In the genomic region with DNA sequence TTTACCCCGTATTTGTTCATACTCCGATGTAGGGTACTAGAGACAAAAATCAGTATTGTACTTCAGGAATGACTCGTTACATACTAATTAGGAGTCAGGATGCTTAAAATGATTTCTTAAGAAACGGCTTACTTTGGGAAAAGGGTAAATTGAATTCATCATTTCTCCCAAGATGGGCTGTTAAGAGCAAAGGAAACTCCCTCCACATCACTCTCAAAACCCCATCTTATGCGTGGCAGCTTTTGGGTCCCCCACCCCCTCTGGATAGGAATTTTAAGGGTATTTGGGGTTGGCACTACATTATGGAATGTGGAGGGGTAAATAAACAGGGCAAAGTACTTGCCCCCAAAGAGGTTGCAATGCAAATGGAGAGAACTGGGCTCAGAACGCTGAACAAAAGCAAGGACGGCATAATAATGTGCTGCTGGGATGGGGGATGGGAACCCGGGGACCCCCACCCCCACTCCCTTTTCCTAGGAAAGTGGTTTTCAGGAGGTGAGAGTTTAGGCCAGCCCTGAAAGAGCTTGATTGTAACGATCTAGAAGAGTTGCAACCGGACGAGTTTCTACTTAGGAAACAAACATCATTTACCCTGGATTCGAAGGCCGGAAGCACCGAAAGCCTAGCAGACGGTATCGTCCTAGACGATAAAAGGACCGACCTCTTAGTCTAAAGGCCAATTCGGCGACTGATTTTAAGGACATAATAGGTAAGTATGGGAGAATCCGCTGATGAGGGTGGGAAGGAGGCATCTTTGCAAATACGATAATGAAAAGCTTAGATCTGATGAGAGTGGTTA, we compare ENCODE assay signal across 10 mouse cellular contexts. TPM values are rescaled to one million over a fixed set of nuclear protein-coding genes. Genes with fewer than 3 reads are reported as not detected.
DNase-seq lines count a peak whose midpoint lies in the region; ATAC-seq and TF ChIP-seq lines count a peak whose summit lies in the region.
"Had no signal": no experiment of that assay in that cellular context is flagged by ENCODE, and none has a peak within 500 bp of the region (broad histone marks: within the 10 kb centered on the region; RNA-seq: fewer than 3 reads in every experiment).

Gene Usp44, plus strand, starts transcription at position 625 of the 799 bp plus-strand sequence.

- no peak within 1 kb of the TSS for H3K4me2 ChIP-seq in midbrain, postnatal 0 days (ENCODE audit: low read depth, low read length, poor library complexity, severe bottlenecking)
- H3K4me2 ChIP-seq in intestine, embryonic 16.5 days (ENCODE audit: low read depth, low read length), result peak within 1 kb of the TSS; percentile 32; the same call in 1 of the 2 replicates
- H3K4me2 ChIP-seq in stomach, embryonic 14.5 days (replicated peaks; ENCODE audit: low read depth, low read length), result peak within 1 kb of the TSS; percentile 16; the same call in 1 of the 2 replicates

- intact Hi-C loops in gastrocnemius, adult 2 months (cut with DNase I), result no loop called here
- intact Hi-C loops in gastrocnemius, postnatal 14 days (cut with DNase I; ENCODE audit: low total_unique reads), result no loop called here

- DNase-seq in gastrocnemius, adult 2 months, result no peak
- no peak for DNase-seq in gastrocnemius, postnatal 14 days
- DNase-seq in midbrain, embryonic 10.5 days (ENCODE audit: low spot score), result peak; percentile 45
- DNase-seq in midbrain, postnatal 0 days (ENCODE audit: low spot score), result no peak
- no peak for DNase-seq in urinary bladder, postnatal 14 days (ENCODE audit: low spot score)
- DNase-seq: kidney, postnatal 25 days had no signal

- 6% methylated on average over 22 of the region's 22 CpGs for WGBS in midbrain, embryonic 10.5 days
- 21% methylated on average over 22 of the region's 22 CpGs for WGBS in midbrain, postnatal 0 days
- 11% methylated on average over 22 of the region's 22 CpGs for WGBS in intestine, embryonic 16.5 days
- WGBS in stomach, embryonic 14.5 days, result 8% methylated on average over 22 of the region's 22 CpGs

- H3K9me3 ChIP-seq in midbrain, embryonic 10.5 days (replicated peaks), result no peaks in the 10 kb centered on the region
- H3K9me3 ChIP-seq in midbrain, postnatal 0 days (ENCODE audit: low read length), result no peaks in the 10 kb centered on the region
- H3K9me3 ChIP-seq in intestine, embryonic 16.5 days (ENCODE audit: control insufficient read depth, low read length), result no peaks in the 10 kb centered on the region
- H3K9me3 ChIP-seq in stomach, embryonic 14.5 days (ENCODE audit: control insufficient read depth, low read depth, low read length), result no peaks in the 10 kb centered on the region

- TF ChIP-seq CTCF in gastrocnemius, adult 2 months (IDR thresholded peaks at IDR 0.05), result no peak
- TF ChIP-seq CTCF in midbrain, postnatal 0 days (IDR thresholded peaks at IDR 0.05), result no peak

- H3K9ac ChIP-seq in midbrain, postnatal 0 days (replicated peaks; ENCODE audit: low read length, poor library complexity, severe bottlenecking), result no peak within 1 kb of the TSS
- no peak within 1 kb of the TSS for H3K9ac ChIP-seq in intestine, embryonic 16.5 days (ENCODE audit: low read depth, low read length)
- H3K9ac ChIP-seq in stomach, embryonic 14.5 days (replicated peaks; ENCODE audit: low read depth, low read length), result no peak within 1 kb of the TSS

- 0 out of 2 replicates have a peak within 1 kb of the TSS, but pooled peaks have one; percentile 11 for H3K4me3 ChIP-seq in gastrocnemius, adult 2 months
- H3K4me3 ChIP-seq in midbrain, embryonic 10.5 days, result peak within 1 kb of the TSS; percentile 47
- no peak within 1 kb of the TSS for H3K4me3 ChIP-seq in midbrain, postnatal 0 days (ENCODE audit: low read depth, low read length)
- H3K4me3 ChIP-seq in intestine, embryonic 16.5 days (ENCODE audit: low read length), result peak within 1 kb of the TSS; percentile 19
- H3K4me3 ChIP-seq in stomach, embryonic 14.5 days (ENCODE audit: low read depth, low read length), result no peak within 1 kb of the TSS; the same call in 1 of the 2 replicates

- H3K27me3 ChIP-seq in midbrain, embryonic 10.5 days (ENCODE audit: low read depth, poor library complexity, severe bottlenecking), result peaks cover 60% of the 10 kb centered on the region
- peaks cover 19% of the 10 kb centered on the region for H3K27me3 ChIP-seq in midbrain, postnatal 0 days (ENCODE audit: insufficient read depth, low read length)
- H3K27me3 ChIP-seq in intestine, embryonic 16.5 days (replicated peaks; ENCODE audit: control insufficient read depth, insufficient read depth, low read length), result peaks cover 44% of the 10 kb centered on the region
- H3K27me3 ChIP-seq in stomach, embryonic 14.5 days (ENCODE audit: control insufficient read depth, insufficient read depth, low read length), result peaks cover 24% of the 10 kb centered on the region

- H3K4me1 ChIP-seq in midbrain, embryonic 10.5 days, result peaks cover 44% of the 10 kb centered on the region
- H3K4me1 ChIP-seq in midbrain, postnatal 0 days (ENCODE audit: insufficient read depth, low read length), result peaks cover 12% of the 10 kb centered on the region
- H3K4me1 ChIP-seq in intestine, embryonic 16.5 days (ENCODE audit: control insufficient read depth, insufficient read depth, low read length), result peaks cover 13% of the 10 kb centered on the region
- H3K4me1 ChIP-seq in stomach, embryonic 14.5 days (ENCODE audit: control insufficient read depth, insufficient read depth, low read length), result no peaks in the 10 kb centered on the region

- ATAC-seq in midbrain, postnatal 0 days (ENCODE audit: low FRiP score), result no peak
- no peak for ATAC-seq in intestine, embryonic 16.5 days
- ATAC-seq in stomach, embryonic 14.5 days (ENCODE audit: insufficient number of reproducible peaks, insufficient read depth, low FRiP score, low read depth), result no peak
- no peak for ATAC-seq in cerebellum, adult (ENCODE audit: insufficient number of reproducible peaks, low FRiP score, low TSS enrichment)

- no peaks in the 10 kb centered on the region for H3K36me3 ChIP-seq in midbrain, embryonic 10.5 days
- no peaks in the 10 kb centered on the region for H3K36me3 ChIP-seq in midbrain, postnatal 0 days (ENCODE audit: insufficient read depth, low read length)
- H3K36me3 ChIP-seq in intestine, embryonic 16.5 days (ENCODE audit: control insufficient read depth, insufficient read depth, low read length), result no peaks in the 10 kb centered on the region
- H3K36me3 ChIP-seq in stomach, embryonic 14.5 days (ENCODE audit: control insufficient read depth, insufficient read depth, low read length), result no peaks in the 10 kb centered on the region

- no peak within 1 kb of the TSS for H3K27ac ChIP-seq in gastrocnemius, adult 2 months
- peak within 1 kb of the TSS; percentile 75 for H3K27ac ChIP-seq in midbrain, embryonic 10.5 days (replicated peaks)
- no peak within 1 kb of the TSS for H3K27ac ChIP-seq in midbrain, postnatal 0 days (ENCODE audit: low read depth, low read length)
- no peak within 1 kb of the TSS for H3K27ac ChIP-seq in intestine, embryonic 16.5 days (ENCODE audit: low read length)
- H3K27ac ChIP-seq in stomach, embryonic 14.5 days (ENCODE audit: low read length), result no peak within 1 kb of the TSS

RNA-seq across cellular contexts. Expression of gene Usp44, which starts in this region (rescaled TPM):
- under 1 TPM; 0.31 to 0.33 TPM for total RNA-seq in gastrocnemius, adult 2 months (2021)
- under 1 TPM; 0.31 to 0.45 TPM for total RNA-seq in gastrocnemius, postnatal 14 days (2021)
- 21.1 and 25.7 TPM in 2 replicates for polyA plus RNA-seq in midbrain, embryonic 10.5 days (2016; fragmentation: Nextera tagmentation; extraction: Ambion mirVana)
- total RNA-seq in midbrain, postnatal 0 days (2014; rRNA removed), result 0.05 and 0.09 TPM in 2 replicates
- polyA plus RNA-seq in midbrain, postnatal 0 days (2015; fragmentation: Nextera tagmentation; extraction: Ambion mirVana), result not detected in 2 replicates
- polyA plus RNA-seq in intestine, embryonic 16.5 days (2015; fragmentation: Nextera tagmentation; extraction: Ambion mirVana), result 0.17 and 0.34 TPM in 2 replicates
- 0.27 and 0.61 TPM in 2 replicates for polyA plus RNA-seq in stomach, embryonic 14.5 days (2014; fragmentation: Nextera tagmentation; extraction: Ambion mirVana)
- polyA plus RNA-seq: cortical plate, adult 2 months had no signal

Comparison
In these comparisons a context has a peak if more than half of its experiments do, and no peak if none do; other contexts are left out.
1. RNA of gene Usp44 (polyA plus RNA-seq): 21.1 to 25.7 TPM in midbrain, embryonic 10.5 days; 0.27 to 0.61 TPM in stomach, embryonic 14.5 days, 0.17 to 0.34 TPM in intestine, embryonic 16.5 days and not detected in midbrain, postnatal 0 days; every median in the first group is over 10 times any median in the second.
2. H3K4me3 ChIP-seq: peak in gastrocnemius, adult 2 months (single experiment), midbrain, embryonic 10.5 days (single experiment) and intestine, embryonic 16.5 days (single experiment); none in midbrain, postnatal 0 days (single experiment) and stomach, embryonic 14.5 days (single experiment).